ENCODE assay signal across 8 mouse cellular contexts in the genomic region with DNA sequence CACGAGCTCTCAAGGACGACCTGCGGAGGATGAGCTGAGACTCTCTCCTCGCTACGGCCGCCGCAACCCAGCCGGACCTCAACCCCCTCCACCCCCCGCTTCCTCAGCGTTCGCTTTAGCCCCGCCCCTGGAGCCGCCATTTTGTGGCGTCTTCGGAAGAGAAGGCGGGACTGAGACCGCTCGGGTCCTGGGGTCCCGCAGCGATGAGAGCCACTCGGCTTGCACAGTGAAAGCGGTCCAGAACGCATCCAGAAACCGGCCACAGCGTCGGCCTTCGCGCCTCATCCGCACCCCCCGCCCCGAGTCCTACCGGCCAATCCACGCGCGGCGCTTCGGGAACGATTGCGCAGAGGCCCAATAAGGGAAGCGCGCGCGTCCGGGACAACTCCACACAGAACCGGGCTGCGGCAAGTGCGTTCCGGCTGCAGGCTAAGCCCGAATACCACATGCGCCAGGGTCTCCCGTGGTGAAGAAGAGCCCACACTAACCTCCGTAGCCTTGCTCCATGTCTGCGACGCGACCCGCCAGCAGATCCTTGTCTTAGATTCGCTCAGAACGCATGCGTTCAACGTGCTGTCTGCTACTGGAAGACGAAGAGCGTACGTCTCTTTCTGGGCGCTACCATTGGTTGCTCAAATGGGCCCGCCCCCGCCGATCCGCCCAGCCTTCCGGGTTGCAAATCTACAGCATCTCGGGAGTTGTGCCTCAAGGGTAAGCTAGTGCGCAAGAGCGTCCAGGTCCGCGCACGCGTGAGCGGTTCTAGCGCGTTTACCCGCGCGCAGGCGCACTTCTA. TPM values are rescaled to one million over a fixed set of nuclear protein-coding genes. Genes with fewer than 3 reads are reported as not detected.
DNase-seq lines count a peak whose midpoint lies in the region; ATAC-seq and TF ChIP-seq lines count a peak whose summit lies in the region.

A gene (minus strand): TSS at position 642 of the 793 bp plus-strand sequence.

- no peak for TF ChIP-seq CTCF in liver, embryonic 14.5 days (IDR thresholded peaks at IDR 0.05; ENCODE audit: low read depth)
- TF ChIP-seq CTCF in stomach, postnatal 0 days (IDR thresholded peaks at IDR 0.05; ENCODE audit: low read depth) = no peak

- H3K4me3 ChIP-seq in forebrain, embryonic 10.5 days = peak within 1 kb of the TSS; percentile 97
- H3K4me3 ChIP-seq in heart, embryonic 15.5 days = peak within 1 kb of the TSS; percentile 95
- peak within 1 kb of the TSS; percentile 76 to 90 for H3K4me3 ChIP-seq in liver, embryonic 14.5 days (ENCODE audit: insufficient read depth in 1 of 2, low read depth in 2 of 2, low read length in 2 of 2)
- peak within 1 kb of the TSS; percentile 87 for H3K4me3 ChIP-seq in neural tube, embryonic 11.5 days (ENCODE audit: low read depth, low read length)
- peak within 1 kb of the TSS; percentile 86 for H3K4me3 ChIP-seq in stomach, postnatal 0 days (ENCODE audit: low read depth, low read length)

- peak within 1 kb of the TSS; percentile 88 for H3K4me2 ChIP-seq in heart, embryonic 15.5 days
- peak within 1 kb of the TSS; percentile 86 for H3K4me2 ChIP-seq in liver, embryonic 14.5 days (ENCODE audit: low read depth)
- H3K4me2 ChIP-seq in neural tube, embryonic 11.5 days (ENCODE audit: low read depth) = peak within 1 kb of the TSS; percentile 93
- peak within 1 kb of the TSS; percentile 85 for H3K4me2 ChIP-seq in stomach, postnatal 0 days (replicated peaks; ENCODE audit: low read depth)

- peak; percentile 94 to 96 for DNase-seq in CD8-positive naive resting alpha-beta T cell, adult 2 months (ENCODE audit: low read depth in 2 of 2, low spot score in 2 of 2)
- peak; percentile 95 for DNase-seq in c-Kit-positive CD71-negative TER-119-negative erythroid progenitor cells, embryonic 14.5 days (ENCODE audit: low read depth)
- DNase-seq in forebrain, embryonic 10.5 days (ENCODE audit: extremely low spot score, low spot score) = peak; percentile 99
- peak; percentile 98 to 99 for DNase-seq in kidney, postnatal 25 days
- peak; percentile 97 for DNase-seq in liver, embryonic 14.5 days (ENCODE audit: low read depth in 3 of 3, low spot score in 3 of 3)
- peak; percentile 99 for DNase-seq in neural tube, embryonic 11.5 days (ENCODE audit: low spot score)
- DNase-seq in stomach, postnatal 0 days (ENCODE audit: low spot score) = peak; percentile 99

- H3K9ac ChIP-seq in heart, embryonic 15.5 days = peak within 1 kb of the TSS; percentile 92
- H3K9ac ChIP-seq in liver, embryonic 14.5 days (replicated peaks) = peak within 1 kb of the TSS; percentile 74
- H3K9ac ChIP-seq in neural tube, embryonic 11.5 days (ENCODE audit: low read length) = peak within 1 kb of the TSS; percentile 89
- peak within 1 kb of the TSS; percentile 87 for H3K9ac ChIP-seq in stomach, postnatal 0 days (ENCODE audit: low read length)

- under 1% methylated on average over 83 of the region's 83 CpGs for WGBS in forebrain, embryonic 10.5 days
- under 1% methylated on average over 83 of the region's 83 CpGs for WGBS in heart, embryonic 15.5 days
- under 1% methylated on average over 83 of the region's 83 CpGs for WGBS in liver, embryonic 14.5 days (ENCODE audit: insufficient replicate concordance)
- WGBS in neural tube, embryonic 11.5 days = under 1% methylated on average over 82 of the region's 83 CpGs
- under 1% methylated on average over 83 of the region's 83 CpGs for WGBS in stomach, postnatal 0 days

- H3K9me3 ChIP-seq in forebrain, embryonic 10.5 days = no peaks in the 10 kb centered on the region
- H3K9me3 ChIP-seq in heart, embryonic 15.5 days (replicated peaks) = no peaks in the 10 kb centered on the region
- H3K9me3 ChIP-seq in liver, embryonic 14.5 days (ENCODE audit: control insufficient read depth, low read length) = no peaks in the 10 kb centered on the region
- H3K9me3 ChIP-seq in neural tube, embryonic 11.5 days (ENCODE audit: control insufficient read depth, low read length) = no peaks in the 10 kb centered on the region
- no peaks in the 10 kb centered on the region for H3K9me3 ChIP-seq in stomach, postnatal 0 days (ENCODE audit: control insufficient read depth, low read length)

- no peaks in the 10 kb centered on the region for H3K27me3 ChIP-seq in forebrain, embryonic 10.5 days (ENCODE audit: poor library complexity, severe bottlenecking)
- H3K27me3 ChIP-seq in heart, embryonic 15.5 days = no peaks in the 10 kb centered on the region
- no peaks in the 10 kb centered on the region for H3K27me3 ChIP-seq in liver, embryonic 14.5 days (ENCODE audit: control insufficient read depth, insufficient read depth, low read length)
- H3K27me3 ChIP-seq in neural tube, embryonic 11.5 days (ENCODE audit: control insufficient read depth, insufficient read depth, low read length) = no peaks in the 10 kb centered on the region
- H3K27me3 ChIP-seq in stomach, postnatal 0 days (ENCODE audit: control insufficient read depth, insufficient read depth, low read length) = no peaks in the 10 kb centered on the region

- no peak for TF ChIP-seq EP300 in liver, embryonic 14.5 days (IDR thresholded peaks at IDR 0.05; ENCODE audit: low read depth)
- no peak for TF ChIP-seq EP300 in stomach, postnatal 0 days (optimal IDR thresholded peaks at IDR 0.05)

- peaks cover 65% of the 10 kb centered on the region for H3K36me3 ChIP-seq in forebrain, embryonic 10.5 days (replicated peaks)
- H3K36me3 ChIP-seq in heart, embryonic 15.5 days = peaks cover 27% of the 10 kb centered on the region
- peaks cover 33% of the 10 kb centered on the region for H3K36me3 ChIP-seq in liver, embryonic 14.5 days (replicated peaks; ENCODE audit: control insufficient read depth, insufficient read depth, low read depth)
- peaks cover 19% of the 10 kb centered on the region for H3K36me3 ChIP-seq in neural tube, embryonic 11.5 days (ENCODE audit: control insufficient read depth, insufficient read depth, low read length)
- peaks cover 16% of the 10 kb centered on the region for H3K36me3 ChIP-seq in stomach, postnatal 0 days (ENCODE audit: control insufficient read depth, insufficient read depth, low read length)

- ATAC-seq in heart, embryonic 15.5 days (replicated peaks; ENCODE audit: insufficient number of reproducible peaks, insufficient read depth, low FRiP score, low read depth) = peak; percentile 96
- peak; percentile 97 for ATAC-seq in liver, embryonic 14.5 days (ENCODE audit: insufficient read depth)
- ATAC-seq in neural tube, embryonic 11.5 days (ENCODE audit: insufficient read depth, low FRiP score, low TSS enrichment) = peak; percentile 97
- peak; percentile 98 for ATAC-seq in stomach, postnatal 0 days (ENCODE audit: low FRiP score, low TSS enrichment)

- H3K27ac ChIP-seq in forebrain, embryonic 10.5 days = peak within 1 kb of the TSS; percentile 95
- H3K27ac ChIP-seq in heart, embryonic 15.5 days = peak within 1 kb of the TSS; percentile 99
- H3K27ac ChIP-seq in liver, embryonic 14.5 days = peak within 1 kb of the TSS; percentile 79
- H3K27ac ChIP-seq in neural tube, embryonic 11.5 days (ENCODE audit: low read depth, low read length) = peak within 1 kb of the TSS; percentile 94
- peak within 1 kb of the TSS; percentile 97 for H3K27ac ChIP-seq in stomach, postnatal 0 days (replicated peaks)

- H3K4me1 ChIP-seq in forebrain, embryonic 10.5 days = peaks cover 34% of the 10 kb centered on the region
- H3K4me1 ChIP-seq in heart, embryonic 15.5 days (replicated peaks) = peaks cover 26% of the 10 kb centered on the region
- peaks cover 7 to 10% of the 10 kb centered on the region in 2 experiments for H3K4me1 ChIP-seq in liver, embryonic 14.5 days (replicated peaks; ENCODE audit: control insufficient read depth in 2 of 2, insufficient read depth in 2 of 2, low read length in 1 of 2)
- H3K4me1 ChIP-seq in neural tube, embryonic 11.5 days (ENCODE audit: control insufficient read depth, insufficient read depth, low read length) = peaks cover 11% of the 10 kb centered on the region; the same call in 1 of the 2 replicates
- peaks cover 2% of the 10 kb centered on the region; the same call in 1 of the 2 replicates for H3K4me1 ChIP-seq in stomach, postnatal 0 days (replicated peaks; ENCODE audit: control insufficient read depth, insufficient read depth)

RNA-seq across cellular contexts. Expression of the gene that starts here (rescaled TPM):
- 144 and 147 TPM in 2 replicates for polyA plus RNA-seq in forebrain, embryonic 10.5 days (2016; fragmentation: Nextera tagmentation; extraction: Ambion mirVana)
- 64.8 and 74.3 TPM in 2 replicates for polyA plus RNA-seq in heart, embryonic 15.5 days (2015; fragmentation: Nextera tagmentation; extraction: Ambion mirVana)
- polyA plus RNA-seq in liver, embryonic 14.5 days (2012; rRNA removed) = 19.4 and 26.8 TPM in 2 replicates
- polyA plus RNA-seq in liver, embryonic 14.5 days (2014; fragmentation: Nextera tagmentation; extraction: Ambion mirVana) = 12.3 and 12.6 TPM in 2 replicates
- polyA plus RNA-seq in neural tube, embryonic 11.5 days (2014; fragmentation: Nextera tagmentation; extraction: Ambion mirVana) = 50.6 and 51.8 TPM in 2 replicates
- polyA plus RNA-seq in stomach, postnatal 0 days (2015; fragmentation: Nextera tagmentation; extraction: Ambion mirVana) = 30.3 and 31.0 TPM in 2 replicates

Comparison
In these comparisons a context has a peak if more than half of its experiments do, and no peak if none do; other contexts are left out.
1. Peak in every context shown above with its lines: DNase-seq, ATAC-seq, H3K4me3 ChIP-seq and H3K27ac ChIP-seq.